Mouse (Mus musculus) MEL (cell line): Measurements from ENCODE around the gene Hoxd8.

Experiments
- CTCF ChIP-seq, 3 experiments: IDR thresholded peaks in 2 of 3; conservative IDR thresholded peaks in 1 of 3; 2 replicates each; pipeline ENCODE4 v1.5.1; 2011 to 2012; ENCODE audit warnings: low read length in 3 of 3, low read depth in 2 of 3, mild to moderate bottlenecking in 2 of 3, improper control_type of control experiment in 1 of 3, inconsistent platforms in 1 of 3, mixed read lengths in 1 of 3, moderate library complexity in 1 of 3; ENCODE audit not compliant: control insufficient read depth in 1 of 3, insufficient read depth in 1 of 3, poor library complexity in 1 of 3, severe bottlenecking in 1 of 3
- E2F4 ChIP-seq: IDR thresholded peaks from 2 replicates; pipeline ENCODE4 v1.6.1; 2011; ENCODE audit warnings: low read depth, low read length, improper control_type of control experiment, borderline replicate concordance
- GATA1 ChIP-seq: IDR thresholded peaks from 2 replicates; pipeline ENCODE4 v1.6.1; 2011; ENCODE audit warnings: low read depth, low read length, improper control_type of control experiment
- JUND ChIP-seq: IDR thresholded peaks from 2 replicates; pipeline ENCODE4 v1.6.1; 2011; ENCODE audit warnings: low read depth, mild to moderate bottlenecking, improper control_type of control experiment, low read length
- MAX ChIP-seq: IDR thresholded peaks from 2 replicates; pipeline ENCODE4 v1.6.1; 2011; ENCODE audit warnings: low read length, improper control_type of control experiment
- MAZ ChIP-seq: IDR thresholded peaks from 2 replicates; pipeline ENCODE4 v1.6.1; 2012; ENCODE audit warnings: low read depth, mild to moderate bottlenecking, inconsistent platforms, low read length, improper control_type of control experiment
- POLR2A ChIP-seq, 2 experiments: IDR thresholded peaks; 2 replicates each; pipeline ENCODE4 v1.6.1; 2011 to 2012; ENCODE audit warnings: low read length in 2 of 2, mild to moderate bottlenecking in 2 of 2, control low read depth in 1 of 2, improper control_type of control experiment in 1 of 2, low read depth in 1 of 2, moderate library complexity in 1 of 2; ENCODE audit not compliant: control insufficient read depth in 1 of 2, insufficient read depth in 1 of 2, poor library complexity in 1 of 2
- POLR2AphosphoS2 ChIP-seq: IDR thresholded peaks from 2 replicates; pipeline ENCODE4 v1.6.1; 2011; ENCODE audit warnings: low read length, improper control_type of control experiment
- RCOR1 ChIP-seq: IDR thresholded peaks from 2 replicates; pipeline ENCODE4 v1.6.1; 2012; ENCODE audit warnings: low read depth, mild to moderate bottlenecking, inconsistent platforms, low read length, improper control_type of control experiment

GRCm38 (mm10) chr2:74734451-74734850 is 30.0 kb downstream of the Hoxd8 start:
- TF ChIP-seq POLR2A (IDR thresholded peaks at IDR 0.05; ENCODE audit: control insufficient read depth in 1 of 2, insufficient read depth in 1 of 2, low read depth in 1 of 2, low read length in 2 of 2, poor library complexity in 1 of 2): no peak
- TF ChIP-seq MAZ: no peak
- no peak for TF ChIP-seq CTCF (IDR thresholded peaks at IDR 0.05 in 2 of 3, conservative IDR thresholded peaks at IDR 0.05 in 1 of 3; ENCODE audit: control insufficient read depth in 1 of 3, insufficient read depth in 1 of 3, low read depth in 2 of 3, low read length in 3 of 3, poor library complexity in 1 of 3, severe bottlenecking in 1 of 3)
- no peak for TF ChIP-seq GATA1
- TF ChIP-seq POLR2AphosphoS2: no peak
- TF ChIP-seq RCOR1: no peak
- no peak for TF ChIP-seq JUND
- no peak for TF ChIP-seq E2F4
- no peak for TF ChIP-seq MAX
